Mouse (Mus musculus): ENCODE data around the gene Tnfsf8.

Gene Tnfsf8

DNA sequence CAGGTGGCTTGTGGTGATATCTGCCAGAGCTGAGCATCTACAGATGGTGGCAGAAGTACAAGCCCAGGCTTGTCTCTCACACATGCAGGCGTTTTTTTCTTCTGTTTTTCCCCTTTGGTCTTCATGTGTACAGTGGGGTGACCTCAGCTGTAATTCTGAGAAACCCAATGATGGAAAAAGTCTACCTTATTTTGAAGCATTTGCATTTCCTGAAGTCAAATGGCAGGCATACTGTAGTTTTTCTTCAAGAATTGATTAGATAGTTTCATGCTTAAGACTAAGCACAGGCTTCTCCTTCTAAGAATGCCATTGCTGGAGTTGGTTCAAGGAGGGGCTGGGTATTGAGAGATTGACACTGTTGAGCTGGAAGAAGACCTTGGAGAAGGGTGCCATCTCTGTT is 18.9 kb downstream of the Tnfsf8 start:
- no peak for DNase-seq (ENCODE audit: low spot score)

GRCm38 (mm10) chr4:63840457-63840856 is 20.7 kb downstream of the Tnfsf8 start:
- DNase-seq (ENCODE audit: low spot score): no peak

DNA sequence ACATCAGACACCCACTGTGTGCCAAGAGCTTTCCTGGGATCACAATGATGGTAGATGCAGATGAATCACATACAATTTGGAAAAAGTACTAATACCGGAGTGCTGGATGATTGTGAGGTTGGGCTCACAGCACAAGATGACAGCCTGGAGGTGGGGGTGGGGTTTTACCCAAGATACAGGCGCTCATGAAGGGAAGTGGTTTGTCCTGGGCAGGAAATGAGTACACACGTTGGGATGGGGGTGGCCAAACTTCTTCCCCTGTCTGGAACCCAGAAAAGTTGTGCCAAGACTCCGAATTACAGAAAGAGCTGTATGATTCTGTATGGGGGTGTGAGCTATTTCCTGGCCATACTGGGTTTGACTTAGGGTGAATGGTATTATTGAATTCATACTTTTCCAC is 38.0 kb downstream of the Tnfsf8 start:
- DNase-seq (ENCODE audit: low spot score): no peak

DNA sequence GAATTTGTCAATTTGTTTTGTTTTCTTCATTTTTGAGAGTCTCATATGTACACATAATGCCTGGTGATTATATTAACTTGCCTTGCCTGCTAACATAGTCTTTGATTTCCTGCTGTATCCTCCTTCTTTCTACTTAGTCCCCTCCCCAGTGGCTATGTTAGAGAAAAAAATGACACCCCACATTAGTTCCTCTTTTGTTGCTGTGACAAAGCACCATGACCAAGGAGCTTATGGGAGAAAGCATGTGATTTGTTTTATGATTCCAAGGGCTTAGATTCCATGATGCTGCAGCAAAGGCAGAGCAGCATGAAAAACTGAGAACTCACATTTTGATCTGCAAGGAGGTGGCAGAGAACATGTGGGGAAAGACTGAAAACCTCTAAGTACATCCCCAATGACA is 43.6 kb downstream of the Tnfsf8 start:
- no peak for DNase-seq (ENCODE audit: low spot score)

- DNase-seq (ENCODE audit: low spot score): no peak
These were observed 45.5 kb downstream of the Tnfsf8 start for GRCm38 (mm10) chr4:63815668-63816067.

GRCm38 (mm10) chr4:63798083-63798482 is 63.1 kb downstream of the Tnfsf8 start:
- DNase-seq (ENCODE audit: low spot score): no peak

DNA sequence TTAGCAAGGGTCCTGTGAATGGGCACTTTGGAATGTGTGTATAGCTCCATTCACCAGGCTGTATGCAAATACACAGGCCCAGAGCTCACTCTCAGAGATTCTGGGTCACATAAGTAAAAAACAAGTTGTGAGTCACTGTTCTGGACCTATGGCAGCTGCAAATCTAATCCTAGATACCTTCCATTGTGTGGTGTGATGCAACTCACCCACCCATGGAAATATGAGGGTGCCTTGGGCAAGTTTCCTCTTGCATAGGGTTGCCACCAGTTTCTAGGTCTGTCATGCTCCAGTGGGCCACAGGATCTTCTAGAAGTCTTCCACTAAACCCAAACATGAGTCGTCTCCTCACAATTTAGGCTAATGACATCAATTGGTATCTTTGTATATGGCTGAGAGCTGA is 64.6 kb downstream of the Tnfsf8 start:
- no peak for DNase-seq (ENCODE audit: low spot score)

GRCm38 (mm10) chr4:63792328-63792727 is 68.8 kb downstream of the Tnfsf8 start:
- DNase-seq (ENCODE audit: low spot score): no peak

GRCm38 (mm10) chr4:63785466-63785865 is 75.7 kb downstream of the Tnfsf8 start:
- no peak for DNase-seq (ENCODE audit: low spot score)

DNA sequence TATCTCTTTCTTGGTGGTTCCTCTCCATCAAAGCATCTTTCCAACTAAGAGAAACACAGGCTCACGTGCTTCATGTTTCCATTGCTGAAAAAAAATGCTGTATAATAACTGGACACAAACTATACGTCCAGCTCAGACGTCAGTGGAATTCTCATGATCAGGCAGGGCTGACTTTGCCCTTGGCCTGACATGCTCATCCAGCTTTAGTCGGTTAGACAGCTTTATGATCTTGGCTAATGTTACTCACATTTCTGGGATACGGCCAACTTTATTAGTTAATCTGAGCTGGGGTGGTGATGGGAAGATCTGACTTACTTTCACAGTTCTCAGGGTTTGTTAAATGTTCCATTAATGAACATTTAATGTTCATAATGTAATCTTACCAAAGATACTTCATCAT is 77.3 kb downstream of the Tnfsf8 start:
- no peak for DNase-seq (ENCODE audit: low spot score)

DNA sequence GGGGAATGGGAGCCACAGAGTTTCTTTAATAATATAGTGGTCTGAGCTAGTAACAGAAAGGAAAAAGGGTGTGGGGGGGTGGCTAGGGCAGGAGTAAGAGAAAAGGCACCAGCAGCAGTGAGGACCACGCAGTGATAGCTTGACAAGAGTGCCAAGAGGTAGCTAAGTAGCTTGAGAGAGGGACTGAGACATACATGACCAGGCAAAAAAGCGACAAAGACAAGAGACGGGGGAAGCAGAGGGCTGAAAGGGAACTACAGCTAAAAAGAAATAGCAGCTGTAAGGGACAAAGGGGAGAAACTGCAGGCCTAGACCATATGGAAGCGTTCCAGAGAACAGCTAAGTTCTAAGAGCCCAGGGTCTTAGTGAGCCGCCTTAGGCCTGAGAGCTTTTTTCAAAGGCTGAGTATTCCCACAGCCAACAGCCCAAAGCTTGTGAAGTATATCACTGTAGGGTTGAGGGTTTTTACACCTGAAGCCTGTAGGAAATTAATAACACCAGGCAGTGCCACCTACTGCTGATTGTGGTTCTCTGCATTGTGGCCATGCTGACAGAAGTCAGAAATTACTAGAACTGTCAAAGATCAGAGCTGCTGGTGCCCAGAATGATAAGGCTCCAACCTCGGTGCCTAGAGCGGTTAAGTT is 78.1 kb downstream of the Tnfsf8 start:
- DNase-seq (ENCODE audit: low spot score): no peak
